In the genomic region with DNA sequence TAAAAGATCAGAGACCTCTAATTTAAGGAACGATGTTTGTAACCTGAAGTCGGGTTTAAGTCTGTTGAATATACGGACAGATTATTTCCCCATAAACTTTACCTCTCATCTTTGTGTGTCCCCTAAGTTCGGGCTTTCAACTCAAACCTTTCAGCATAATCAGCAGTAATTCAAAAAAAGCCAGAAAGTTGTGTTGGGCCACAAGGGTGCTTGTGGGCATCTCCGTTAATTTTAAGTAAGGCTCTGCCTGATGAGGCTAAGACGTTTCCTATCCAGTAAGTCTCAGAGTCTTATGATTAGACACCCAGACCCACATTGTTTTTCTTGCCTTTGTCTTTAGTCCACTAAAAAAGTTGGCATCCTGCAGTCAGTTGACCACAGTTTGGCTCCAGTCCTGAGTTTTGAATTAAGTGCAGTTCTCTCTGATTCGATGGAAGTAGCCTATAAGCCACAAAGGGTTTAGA, we compare ENCODE assay signal across 9 mouse cellular contexts. TPM values are rescaled to one million over a fixed set of nuclear protein-coding genes. Genes with fewer than 3 reads are reported as not detected.
DNase-seq lines count a peak whose midpoint lies in the region; ATAC-seq lines count a peak whose summit lies in the region.
"Had no signal": no experiment of that assay in that cellular context is flagged by ENCODE, and none has a peak within 500 bp of the region (broad histone marks: within the 10 kb centered on the region; RNA-seq: fewer than 3 reads in every experiment).

No protein-coding gene starts in this region.

- no peaks in the 10 kb centered on the region for H3K36me3 ChIP-seq in heart, embryonic 10.5 days
- H3K36me3 ChIP-seq in limb, embryonic 13.5 days: no peaks in the 10 kb centered on the region
- no peaks in the 10 kb centered on the region for H3K36me3 ChIP-seq in neural tube, embryonic 14.5 days (ENCODE audit: control insufficient read depth, insufficient read depth, low read length)

- peak overlapping the region; percentile 99 for H3K9ac ChIP-seq in limb, embryonic 13.5 days
- H3K9ac ChIP-seq in neural tube, embryonic 14.5 days (replicated peaks; ENCODE audit: low read depth, low read length): peak overlapping the region; percentile 88

- peak; percentile 33 for DNase-seq in cerebellum, adult 9-10 months
- DNase-seq in cerebellum, adult 9-11 months: no peak
- peak; percentile 95 for DNase-seq in NIH3T3 (ENCODE audit: low read depth)
- no peak for DNase-seq in heart, embryonic 10.5 days (ENCODE audit: low spot score)
- no peak for DNase-seq in gastrocnemius, postnatal 25 days

- H3K4me2 ChIP-seq in limb, embryonic 13.5 days (replicated peaks): peak overlapping the region; percentile 78
- H3K4me2 ChIP-seq in neural tube, embryonic 14.5 days (ENCODE audit: low read depth, low read length): peak overlapping the region; percentile 81

- 7% methylated on average over 7 of the region's 7 CpGs for WGBS in heart, embryonic 10.5 days
- 3% methylated on average over 7 of the region's 7 CpGs for WGBS in limb, embryonic 13.5 days
- 1% methylated on average over 7 of the region's 7 CpGs for WGBS in neural tube, embryonic 14.5 days

- ATAC-seq in limb, embryonic 13.5 days (ENCODE audit: low FRiP score, low read depth): no peak
- no peak for ATAC-seq in neural tube, embryonic 14.5 days (ENCODE audit: low read depth)
- ATAC-seq in frontal cortex, adult (ENCODE audit: low TSS enrichment): no peak

- H3K27me3 ChIP-seq in heart, embryonic 10.5 days (ENCODE audit: insufficient read depth, poor library complexity, severe bottlenecking): no peaks in the 10 kb centered on the region
- no peaks in the 10 kb centered on the region for H3K27me3 ChIP-seq in limb, embryonic 13.5 days
- H3K27me3 ChIP-seq in neural tube, embryonic 14.5 days (ENCODE audit: control insufficient read depth, insufficient read depth, low read length): no peaks in the 10 kb centered on the region

- peak overlapping the region; percentile 99 for H3K4me3 ChIP-seq in heart, embryonic 10.5 days
- peak overlapping the region; percentile 100 for H3K4me3 ChIP-seq in limb, embryonic 13.5 days
- peak overlapping the region; percentile 77 for H3K4me3 ChIP-seq in neural tube, embryonic 14.5 days (ENCODE audit: low read depth, low read length)

- H3K27ac ChIP-seq in heart, embryonic 10.5 days: peak overlapping the region; percentile 99
- peak overlapping the region; percentile 97 for H3K27ac ChIP-seq in limb, embryonic 13.5 days
- 0 out of 2 replicates have a peak overlapping the region, but pooled peaks have one; percentile 95 for H3K27ac ChIP-seq in neural tube, embryonic 14.5 days (ENCODE audit: low read depth, low read length)

- no peaks in the 10 kb centered on the region for H3K9me3 ChIP-seq in heart, embryonic 10.5 days
- H3K9me3 ChIP-seq in limb, embryonic 13.5 days: no peaks in the 10 kb centered on the region
- no peaks in the 10 kb centered on the region for H3K9me3 ChIP-seq in neural tube, embryonic 14.5 days (ENCODE audit: control insufficient read depth, low read length)

- H3K4me1 ChIP-seq in heart, embryonic 10.5 days: peaks cover 28% of the 10 kb centered on the region
- peaks cover 30% of the 10 kb centered on the region for H3K4me1 ChIP-seq in limb, embryonic 13.5 days
- H3K4me1 ChIP-seq in neural tube, embryonic 14.5 days (ENCODE audit: control insufficient read depth, insufficient read depth, low read length): peaks cover 41% of the 10 kb centered on the region

RNA-seq across cellular contexts. Expression of a gene that starts 1.2 kb away (rescaled TPM):
- polyA plus RNA-seq in heart, embryonic 10.5 days (2016; fragmentation: Nextera tagmentation; extraction: Ambion mirVana): 56.6 and 65.2 TPM in 2 replicates
- 69.2 and 76.7 TPM in 2 replicates for polyA plus RNA-seq in limb, embryonic 13.5 days (2015; fragmentation: Nextera tagmentation; extraction: Ambion mirVana)
- polyA plus RNA-seq in neural tube, embryonic 14.5 days (2014; fragmentation: Nextera tagmentation; extraction: Ambion mirVana): 53.3 and 64.4 TPM in 2 replicates
- 10 to 100 TPM; 13.3 to 14.3 TPM for total RNA-seq in gastrocnemius, postnatal 25 days (2021)

RNA-seq across cellular contexts. Expression of a gene that starts 27.9 kb away (rescaled TPM):
- not detected in 2 replicates for polyA plus RNA-seq in heart, embryonic 10.5 days (2016; fragmentation: Nextera tagmentation; extraction: Ambion mirVana)
- not detected in 2 replicates for polyA plus RNA-seq in limb, embryonic 13.5 days (2015; fragmentation: Nextera tagmentation; extraction: Ambion mirVana)
- not detected in 2 replicates for polyA plus RNA-seq in neural tube, embryonic 14.5 days (2014; fragmentation: Nextera tagmentation; extraction: Ambion mirVana)
- not detected for total RNA-seq in gastrocnemius, postnatal 25 days (2021)
- total RNA-seq: neutrophil, adult 5-6 weeks had no signal

Comparison
In these comparisons a context has a peak if more than half of its experiments do, and no peak if none do; other contexts are left out.
1. DNase-seq: peak in cerebellum, adult 9-10 months (single experiment) and NIH3T3 (single experiment); none in cerebellum, adult 9-11 months (single experiment), heart, embryonic 10.5 days (single experiment) and gastrocnemius, postnatal 25 days (single experiment).
2. Peak in every context shown above with its lines, with median percentiles within 50 percentile points of each other: H3K27ac ChIP-seq and H3K4me3 ChIP-seq.